Mouse (Mus musculus) MEL (cell line): ENCODE data around the gene Ryr2.

Experiments
- CTCF ChIP-seq, 3 experiments: IDR thresholded peaks in 2 of 3; conservative IDR thresholded peaks in 1 of 3; 2 replicates each; pipeline ENCODE4 v1.5.1; 2011 to 2012; ENCODE audit warnings: low read length in 3 of 3, low read depth in 2 of 3, mild to moderate bottlenecking in 2 of 3, improper control_type of control experiment in 1 of 3, inconsistent platforms in 1 of 3, mixed read lengths in 1 of 3, moderate library complexity in 1 of 3; ENCODE audit not compliant: control insufficient read depth in 1 of 3, insufficient read depth in 1 of 3, poor library complexity in 1 of 3, severe bottlenecking in 1 of 3
- E2F4 ChIP-seq: IDR thresholded peaks from 2 replicates; pipeline ENCODE4 v1.6.1; 2011; ENCODE audit warnings: low read depth, low read length, improper control_type of control experiment, borderline replicate concordance
- EP300 ChIP-seq, 2 experiments: IDR thresholded peaks; 2 replicates each; pipeline ENCODE4 v1.6.1; 2011; ENCODE audit warnings: improper control_type of control experiment in 2 of 2, low read length in 2 of 2, low read depth in 1 of 2, mild to moderate bottlenecking in 1 of 2
- MAFK ChIP-seq: IDR thresholded peaks from 2 replicates; pipeline ENCODE4 v1.6.1; 2011; ENCODE audit warnings: low read depth, mild to moderate bottlenecking, low read length, improper control_type of control experiment, borderline replicate concordance
- MAX ChIP-seq: IDR thresholded peaks from 2 replicates; pipeline ENCODE4 v1.6.1; 2011; ENCODE audit warnings: low read length, improper control_type of control experiment
- POLR2A ChIP-seq, 2 experiments: IDR thresholded peaks; 2 replicates each; pipeline ENCODE4 v1.6.1; 2011 to 2012; ENCODE audit warnings: low read length in 2 of 2, mild to moderate bottlenecking in 2 of 2, control low read depth in 1 of 2, improper control_type of control experiment in 1 of 2, low read depth in 1 of 2, moderate library complexity in 1 of 2; ENCODE audit not compliant: control insufficient read depth in 1 of 2, insufficient read depth in 1 of 2, poor library complexity in 1 of 2
- RAD21 ChIP-seq: IDR thresholded peaks from 2 replicates; pipeline ENCODE4 v1.6.1; 2011; ENCODE audit warnings: mild to moderate bottlenecking, low read depth, low read length, improper control_type of control experiment
- TBP ChIP-seq: IDR thresholded peaks from 2 replicates; pipeline ENCODE4 v1.8.0; 2011; ENCODE audit warnings: low read depth, low read length, improper control_type of control experiment
- USF2 ChIP-seq, 2 experiments: IDR thresholded peaks; 2 replicates each; pipeline ENCODE4 v1.6.1; 2011 to 2012; ENCODE audit warnings: improper control_type of control experiment in 2 of 2, low read length in 2 of 2, borderline replicate concordance in 1 of 2, inconsistent platforms in 1 of 2, low read depth in 1 of 2, mild to moderate bottlenecking in 1 of 2; ENCODE audit not compliant: insufficient read depth in 1 of 2
- ZC3H11A ChIP-seq: IDR thresholded peaks from 2 replicates; pipeline ENCODE4 v1.6.1; 2012; ENCODE audit warnings: low read depth, mild to moderate bottlenecking, inconsistent platforms, low read length, improper control_type of control experiment
- ZKSCAN1 ChIP-seq: IDR thresholded peaks from 2 replicates; pipeline ENCODE4 v1.6.1; 2012; ENCODE audit warnings: low read depth, mild to moderate bottlenecking, inconsistent platforms, low read length, improper control_type of control experiment, moderate library complexity
- ZNF384 ChIP-seq: IDR thresholded peaks from 2 replicates; pipeline ENCODE4 v1.6.1; 2012; ENCODE audit warnings: low read depth, mild to moderate bottlenecking, inconsistent platforms, low read length, improper control_type of control experiment

- TF ChIP-seq MAX: no peak
- no peak for TF ChIP-seq USF2 (IDR thresholded peaks at IDR 0.05; ENCODE audit: borderline replicate concordance in 1 of 2, insufficient read depth in 1 of 2, low read depth in 1 of 2, low read length in 2 of 2)
- no peak for TF ChIP-seq TBP
- TF ChIP-seq CTCF (IDR thresholded peaks at IDR 0.05 in 2 of 3, conservative IDR thresholded peaks at IDR 0.05 in 1 of 3; ENCODE audit: control insufficient read depth in 1 of 3, insufficient read depth in 1 of 3, low read depth in 2 of 3, low read length in 3 of 3, poor library complexity in 1 of 3, severe bottlenecking in 1 of 3): no peak
- no peak for TF ChIP-seq E2F4
- TF ChIP-seq EP300 (IDR thresholded peaks at IDR 0.05; ENCODE audit: low read depth in 1 of 2, low read length in 2 of 2): no peak
- no peak for TF ChIP-seq POLR2A (IDR thresholded peaks at IDR 0.05; ENCODE audit: control insufficient read depth in 1 of 2, insufficient read depth in 1 of 2, low read depth in 1 of 2, low read length in 2 of 2, poor library complexity in 1 of 2)
- no peak for TF ChIP-seq ZC3H11A
- no peak for TF ChIP-seq ZNF384
- TF ChIP-seq MAFK: no peak
- TF ChIP-seq ZKSCAN1: no peak
- no peak for TF ChIP-seq RAD21
These were observed 203.5 kb downstream of the Ryr2 start for GRCm38 (mm10) chr13:11903272-11903671.
